Mouse (Mus musculus) stomach, embryonic 16.5 days (tissue): ENCODE data around the gene Pak1ip1. TPM values are rescaled to one million over a fixed set of nuclear protein-coding genes. Genes with fewer than 3 reads are reported as not detected.

Experiments used
- ATAC-seq: fragments of 200-750 bp; cut with Nextera tagmentation; 2 replicates; pipeline ENCODE4 v1.8.0; 2017; ENCODE audit warnings: moderate number of reproducible peaks, moderate TSS enrichment; ENCODE audit not compliant: insufficient read depth, low FRiP score
- H3K27ac ChIP-seq: fragments of 300-500 bp; sonication (generic); 2 replicates; pipeline ENCODE4 v1.5.1; 2014; ENCODE audit warnings: low read length
- H3K27me3 ChIP-seq: fragments of 300-500 bp; sonication (generic); 2 replicates; pipeline ENCODE4 v1.6.1; 2014; ENCODE audit warnings: low read length, control low read depth, mixed read lengths; ENCODE audit not compliant: control insufficient read depth, insufficient read depth
- H3K36me3 ChIP-seq: fragments of 300-500 bp; sonication (generic); 2 replicates; pipeline ENCODE4 v1.6.1; 2014; ENCODE audit warnings: low read length; ENCODE audit not compliant: control insufficient read depth, insufficient read depth
- H3K4me1 ChIP-seq: fragments of 300-500 bp; sonication (generic); 2 replicates; pipeline ENCODE4 v1.6.1; 2014; ENCODE audit warnings: low read length, control low read depth, mixed read lengths; ENCODE audit not compliant: control insufficient read depth, insufficient read depth
- H3K4me2 ChIP-seq: fragments of 300-500 bp; sonication (generic); 2 replicates; pipeline ENCODE4 v1.6.1; 2014; ENCODE audit warnings: low read depth, low read length, mixed read lengths
- H3K4me3 ChIP-seq: fragments of 300-500 bp; sonication (generic); replicated peaks from 2 replicates; pipeline ENCODE4 v1.5.1; 2014; ENCODE audit warnings: mild to moderate bottlenecking, low read length
- H3K9ac ChIP-seq: fragments of 300-500 bp; sonication (generic); 2 replicates; pipeline ENCODE4 v1.6.1; 2014; ENCODE audit warnings: low read length
- H3K9me3 ChIP-seq: fragments of 300-500 bp; sonication (generic); replicated peaks from 2 replicates; pipeline ENCODE4 v1.6.1; 2016; ENCODE audit warnings: low read length, control low read depth; ENCODE audit not compliant: control insufficient read depth
- WGBS: fragments of 180-500 bp; shearing (Covaris S2); extraction: QIAGEN DNeasy Blood & Tissue Kit; methylation state at CpG from one replicate; pipeline ENCODE4 v1.1.7; 2014; 5-methylcytosine and 5-hydroxymethylcytosine counted together
- polyA plus RNA-seq: library from polyadenylated mRNA; unstranded; fragments of >200 nt; fragmentation: Nextera tagmentation; extraction: Ambion mirVana; gene quantifications from 2 replicates; pipeline ENCODE4 v1.2.1, GENCODE M21; 2015

Pak1ip1 gene
- 68.0 and 70.5 TPM in 2 replicates for polyA plus RNA-seq

DNA sequence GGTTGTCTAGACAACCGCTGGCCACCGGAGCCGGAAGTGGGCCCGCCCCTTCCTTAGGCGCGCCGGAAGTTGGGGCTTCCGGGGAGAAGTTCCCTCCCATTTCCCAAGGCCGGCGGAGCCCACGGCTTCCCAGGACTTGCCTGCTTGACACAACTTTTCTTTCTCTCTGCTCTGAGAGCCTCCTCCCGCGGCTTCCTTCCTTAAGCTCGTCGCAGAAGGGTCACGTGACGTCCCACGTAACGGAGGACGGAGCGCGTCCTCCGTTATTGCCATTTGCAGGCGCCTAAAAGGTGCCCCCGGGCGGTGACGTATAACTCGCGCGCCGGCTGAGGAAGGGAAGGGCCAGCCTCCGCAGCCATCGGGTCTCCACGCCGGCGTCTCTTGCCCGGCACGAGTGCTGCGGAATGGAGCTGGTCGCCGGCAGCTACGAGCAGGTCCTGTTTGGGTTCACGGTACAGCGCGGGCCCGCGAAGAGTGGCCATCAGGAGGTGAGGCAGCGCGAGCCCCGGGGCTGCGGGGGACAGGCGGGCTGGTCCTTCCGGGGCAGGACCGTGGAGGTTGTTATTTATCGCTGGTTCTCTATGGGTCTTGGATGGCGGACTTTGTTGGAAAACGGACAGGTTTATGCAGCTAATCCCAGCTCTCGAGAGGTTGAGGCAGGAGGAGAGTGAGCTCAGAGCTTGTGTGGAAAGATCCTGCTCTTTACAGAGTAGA, at the start of gene Pak1ip1:
Gene Pak1ip1 (plus strand): TSS at position 98 of the 714 bp plus-strand sequence.
- H3K4me1 ChIP-seq: peaks cover 14% of the 10 kb centered on the region
- peak within 1 kb of the TSS; percentile 90 for H3K4me2 ChIP-seq
- peaks cover 7% of the 10 kb centered on the region; the same call in 1 of the 2 replicates for H3K36me3 ChIP-seq
- no peaks in the 10 kb centered on the region for H3K27me3 ChIP-seq
- peak within 1 kb of the TSS; percentile 95 for H3K9ac ChIP-seq
- peak; percentile 96 for ATAC-seq
- no peaks in the 10 kb centered on the region for H3K9me3 ChIP-seq
- WGBS: under 1% methylated on average over 58 of the region's 58 CpGs
- peak within 1 kb of the TSS; percentile 100 for H3K27ac ChIP-seq
- H3K4me3 ChIP-seq: peak within 1 kb of the TSS; percentile 100

DNA sequence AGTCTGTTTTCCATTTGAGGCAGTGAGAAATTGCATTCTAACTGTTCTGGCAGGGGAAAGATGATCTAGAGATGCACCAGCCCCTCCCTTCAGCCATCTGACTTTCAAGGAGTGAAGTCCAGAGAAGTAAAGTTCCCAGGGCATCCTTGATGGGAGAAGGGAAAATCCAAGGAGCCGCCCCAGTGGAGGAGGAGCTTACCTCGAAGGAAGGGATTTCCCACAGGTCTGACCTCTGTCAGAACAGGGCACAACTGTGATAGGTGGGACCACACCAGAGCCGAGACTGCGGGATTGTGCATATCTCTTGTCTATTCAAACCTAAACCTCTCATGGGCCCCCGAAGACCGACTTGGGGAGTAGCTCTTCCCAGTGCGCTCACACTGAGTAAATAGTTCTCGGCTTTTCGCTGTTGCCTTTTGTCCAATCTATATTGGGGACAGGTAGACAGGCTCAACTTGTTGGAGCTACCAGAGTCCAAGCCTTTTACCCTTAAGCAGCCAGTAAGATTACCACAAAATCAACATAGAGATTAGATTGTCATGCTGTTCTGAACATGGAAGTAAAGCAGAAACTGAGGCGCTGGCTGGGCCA, 49.3 kb upstream of the Pak1ip1 start:
- Histone ChIP-seq H3K4me1 (0 out of 2 replicates have a peak, but pooled peaks cover 4% of the 10 kb centered on the region), H3K9ac (no peak overlapping the region), H3K4me2 (no peak overlapping the region; the same call in 1 of the 2 replicates), H3K27me3 (no peaks in the 10 kb centered on the region), H3K36me3 (no peaks in the 10 kb centered on the region), H3K9me3 (no peaks in the 10 kb centered on the region), H3K4me3 (no peak overlapping the region), H3K27ac (peak overlapping the region; percentile 53; the same call in 1 of the 2 replicates)
- 50% methylated on average over 10 of the region's 10 CpGs for WGBS
- peak; percentile 76 for ATAC-seq

GRCm38 (mm10) chr13:40953231-40953630, 47.6 kb upstream of the Pak1ip1 start:
- WGBS: 75% methylated on average over 6 of the region's 6 CpGs
- no peak for ATAC-seq
- H3K4me3 ChIP-seq: no peak overlapping the region
- no peak overlapping the region for H3K27ac ChIP-seq
- H3K9ac ChIP-seq: no peak overlapping the region
- H3K9me3 ChIP-seq: no peaks in the 10 kb centered on the region
- no peaks in the 10 kb centered on the region; the same call in 1 of the 2 replicates for H3K36me3 ChIP-seq
- no peak overlapping the region for H3K4me2 ChIP-seq
- H3K4me1 ChIP-seq: 0 out of 2 replicates have a peak, but pooled peaks cover 4% of the 10 kb centered on the region
- H3K27me3 ChIP-seq: no peaks in the 10 kb centered on the region

GRCm38 (mm10) chr13:40955773-40956172, 45.0 kb upstream of the Pak1ip1 start:
- Histone ChIP-seq H3K4me1 (0 out of 2 replicates have a peak, but pooled peaks cover 4% of the 10 kb centered on the region), H3K9ac (no peak overlapping the region), H3K4me2 (no peak overlapping the region), H3K9me3 (no peaks in the 10 kb centered on the region), H3K4me3 (no peak overlapping the region), H3K27ac (no peak overlapping the region), H3K27me3 (no peaks in the 10 kb centered on the region), H3K36me3 (no peaks in the 10 kb centered on the region; the same call in 1 of the 2 replicates)
- no peak for ATAC-seq
- WGBS: 71% methylated on average over 7 of the region's 7 CpGs

- Histone ChIP-seq H3K36me3 (no peaks in the 10 kb centered on the region), H3K9me3 (no peaks in the 10 kb centered on the region), H3K4me3 (no peak overlapping the region), H3K4me2 (no peak overlapping the region), H3K27ac (no peak overlapping the region), H3K27me3 (no peaks in the 10 kb centered on the region), H3K4me1 (no peaks in the 10 kb centered on the region), H3K9ac (no peak overlapping the region)
- no peak for ATAC-seq
- WGBS: 89% methylated on average over 10 of the region's 10 CpGs
Observed at GRCm38 (mm10) chr13:40967609-40968008, 33.2 kb upstream of the Pak1ip1 start.

DNA sequence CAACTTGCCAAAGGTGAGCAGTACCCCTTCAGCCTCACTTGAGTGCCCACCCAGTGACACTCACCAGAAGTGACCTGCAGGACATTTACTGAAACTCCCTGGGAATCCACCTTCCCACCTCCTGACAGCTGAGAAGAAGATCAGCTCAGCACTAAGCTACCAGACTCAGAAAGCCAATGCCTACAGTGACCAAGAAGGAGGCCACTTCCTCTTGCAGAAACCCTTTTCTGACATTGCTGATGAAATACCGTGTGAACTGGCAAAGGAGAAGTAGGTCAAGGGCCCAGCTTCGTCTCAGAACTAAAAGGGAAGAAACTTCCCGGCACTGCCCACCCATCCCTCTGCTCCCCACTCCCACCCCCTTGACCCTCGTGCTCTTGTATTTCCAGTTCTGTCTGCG, 32.3 kb upstream of the Pak1ip1 start:
- Histone ChIP-seq H3K4me1 (no peaks in the 10 kb centered on the region), H3K36me3 (no peaks in the 10 kb centered on the region), H3K27me3 (no peaks in the 10 kb centered on the region), H3K9me3 (no peaks in the 10 kb centered on the region), H3K9ac (no peak overlapping the region), H3K27ac (no peak overlapping the region), H3K4me2 (no peak overlapping the region), H3K4me3 (no peak overlapping the region)
- ATAC-seq: no peak
- 58% methylated on average over 5 of the region's 5 CpGs for WGBS

DNA sequence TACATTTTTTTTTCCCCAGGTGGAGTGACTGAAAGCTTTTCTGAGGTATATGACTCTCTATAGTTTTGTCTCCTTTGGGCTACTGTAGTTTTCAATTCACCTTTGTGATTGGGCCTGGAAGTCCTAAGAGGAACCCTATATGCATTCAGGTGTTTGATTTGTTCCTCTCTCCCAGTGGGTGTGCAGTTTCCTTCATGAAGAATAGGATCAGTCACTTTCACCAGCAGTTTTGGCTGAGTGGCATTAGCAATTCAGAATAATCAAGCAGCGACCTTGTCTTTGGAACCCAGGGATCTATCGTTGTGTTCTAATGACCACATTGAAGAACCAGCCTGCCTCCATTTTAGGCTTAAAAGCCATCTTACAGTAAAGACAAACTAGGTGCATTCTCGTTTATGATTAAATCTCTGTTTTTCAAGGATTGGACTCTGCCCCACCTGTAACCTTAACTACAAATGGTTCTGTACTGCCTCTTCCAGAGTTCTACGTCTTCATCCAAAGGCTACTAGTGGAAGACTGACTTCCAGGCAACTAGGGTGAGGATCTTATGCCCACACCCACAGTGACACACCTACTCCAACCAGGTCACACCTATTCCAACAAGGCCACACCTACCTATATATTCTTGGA, 30.9 kb upstream of the Pak1ip1 start:
- Histone ChIP-seq H3K27ac (no peak overlapping the region), H3K4me2 (no peak overlapping the region), H3K36me3 (no peaks in the 10 kb centered on the region), H3K9ac (no peak overlapping the region), H3K4me1 (no peaks in the 10 kb centered on the region), H3K9me3 (no peaks in the 10 kb centered on the region), H3K4me3 (no peak overlapping the region), H3K27me3 (no peaks in the 10 kb centered on the region)
- WGBS: 87% methylated on average over 4 of the region's 4 CpGs
- no peak for ATAC-seq

DNA sequence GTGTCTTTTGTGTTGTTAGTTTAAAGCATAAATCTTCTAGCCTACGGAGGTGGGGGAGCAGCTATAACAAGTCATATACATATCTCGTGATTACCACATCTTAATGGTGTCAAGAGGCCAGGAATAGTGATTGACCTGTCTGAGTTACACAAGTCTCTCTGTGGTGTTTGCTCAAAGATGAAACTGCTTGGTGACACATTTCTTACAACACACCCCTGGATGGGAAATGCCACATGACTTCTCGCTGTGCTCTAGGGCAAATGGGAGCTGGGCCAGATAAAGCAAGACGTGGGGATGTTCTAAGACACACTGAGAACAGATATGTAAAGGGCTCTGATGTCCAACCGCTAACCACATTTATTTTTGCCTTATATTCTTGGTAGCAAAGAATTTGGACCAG, 29.6 kb upstream of the Pak1ip1 start:
- 75% methylated on average over 5 of the region's 5 CpGs for WGBS
- H3K27ac ChIP-seq: no peak overlapping the region
- no peaks in the 10 kb centered on the region for H3K9me3 ChIP-seq

GRCm38 (mm10) chr13:40971831-40972230, 29.0 kb upstream of the Pak1ip1 start:
- 67% methylated on average over 2 of the region's 2 CpGs for WGBS
- H3K9ac ChIP-seq: no peak overlapping the region
- no peaks in the 10 kb centered on the region for H3K36me3 ChIP-seq
- no peaks in the 10 kb centered on the region for H3K27me3 ChIP-seq
- no peak overlapping the region for H3K4me3 ChIP-seq
- ATAC-seq: no peak
- no peaks in the 10 kb centered on the region for H3K9me3 ChIP-seq
- H3K4me1 ChIP-seq: no peaks in the 10 kb centered on the region
- H3K4me2 ChIP-seq: no peak overlapping the region
- no peak overlapping the region for H3K27ac ChIP-seq

More for the DNA sequence above, 29.6 kb upstream of the Pak1ip1 start:
- no peaks in the 10 kb centered on the region for H3K36me3 ChIP-seq
- H3K4me2 ChIP-seq: no peak overlapping the region
- no peaks in the 10 kb centered on the region for H3K27me3 ChIP-seq
- H3K4me1 ChIP-seq: no peaks in the 10 kb centered on the region
- H3K4me3 ChIP-seq: no peak overlapping the region
- H3K9ac ChIP-seq: no peak overlapping the region
- no peak for ATAC-seq
